Comparison of ENCODE assay signal across 19 mouse cellular contexts in the genomic region with DNA sequence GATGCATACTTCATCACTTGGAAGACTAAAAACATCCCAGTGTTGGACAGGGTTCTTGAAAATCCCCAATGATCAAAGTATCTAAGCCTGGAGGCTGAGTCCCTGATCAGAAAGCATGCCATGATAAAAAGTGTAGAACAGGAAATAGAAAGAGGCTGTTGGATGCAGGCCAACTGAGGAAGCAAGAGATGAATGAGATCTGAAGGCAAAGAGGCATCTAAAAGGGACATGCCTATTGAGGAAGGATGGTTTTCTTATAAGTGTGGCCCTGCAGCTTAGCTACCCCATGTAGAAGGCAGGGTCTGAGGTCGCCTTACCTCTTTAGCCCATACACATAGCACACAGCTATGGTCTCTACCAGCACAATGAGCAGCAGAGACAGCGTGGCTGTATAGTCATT.
"Had no signal": no experiment of that assay in that cellular context is flagged by ENCODE, and none has a peak within 500 bp of the region (broad histone marks: within the 10 kb centered on the region; RNA-seq: fewer than 3 reads in every experiment).

No protein-coding gene starts in this region.

- H3K4me2 ChIP-seq: limb, embryonic 13.5 days; liver, embryonic 12.5 days; liver, embryonic 15.5 days; midbrain, embryonic 12.5 days; midbrain, embryonic 15.5 days; neural tube, embryonic 12.5 days; neural tube, embryonic 15.5 days; stomach, embryonic 15.5 days had no signal

- H3K36me3 ChIP-seq: midbrain, embryonic 12.5 days; stomach, embryonic 15.5 days had no signal

- DNase-seq: kidney, adult 2 months; kidney, postnatal 14 days; kidney, postnatal 4 days; liver; lung, adult 18-20 months; lung, postnatal 14 days; right cerebral cortex, postnatal 25 days; spleen, adult 18-20 months; thymus, postnatal 36 days had no signal

- H3K27me3 ChIP-seq: limb, embryonic 13.5 days; liver, embryonic 12.5 days; liver, embryonic 15.5 days; midbrain, embryonic 12.5 days; midbrain, embryonic 15.5 days; neural tube, embryonic 12.5 days; neural tube, embryonic 15.5 days; stomach, embryonic 15.5 days had no signal

- ATAC-seq: liver, embryonic 12.5 days; midbrain, embryonic 15.5 days had no signal

- H3K27ac ChIP-seq: limb, embryonic 10.5 days; limb, embryonic 13.5 days; liver, embryonic 12.5 days; liver, embryonic 15.5 days; macrophage; midbrain, embryonic 12.5 days; midbrain, embryonic 15.5 days; neural tube, embryonic 12.5 days; neural tube, embryonic 15.5 days; stomach, embryonic 15.5 days had no signal

- H3K4me3 ChIP-seq: limb, embryonic 10.5 days; limb, embryonic 13.5 days; liver, embryonic 12.5 days; liver, embryonic 15.5 days; midbrain, embryonic 12.5 days; midbrain, embryonic 15.5 days; neural tube, embryonic 12.5 days; neural tube, embryonic 15.5 days; stomach, embryonic 15.5 days had no signal

- H3K4me1 ChIP-seq: limb, embryonic 10.5 days; limb, embryonic 13.5 days; liver, embryonic 12.5 days; liver, embryonic 15.5 days; midbrain, embryonic 12.5 days; midbrain, embryonic 15.5 days; neural tube, embryonic 12.5 days; neural tube, embryonic 15.5 days; stomach, embryonic 15.5 days had no signal

- H3K9ac ChIP-seq: limb, embryonic 13.5 days; liver, embryonic 12.5 days; liver, embryonic 15.5 days; midbrain, embryonic 12.5 days; midbrain, embryonic 15.5 days; neural tube, embryonic 12.5 days; neural tube, embryonic 15.5 days; stomach, embryonic 15.5 days had no signal

- H3K9me3 ChIP-seq: limb, embryonic 10.5 days; limb, embryonic 13.5 days; liver, embryonic 12.5 days; liver, embryonic 15.5 days; midbrain, embryonic 12.5 days; midbrain, embryonic 15.5 days; neural tube, embryonic 12.5 days; neural tube, embryonic 15.5 days; stomach, embryonic 15.5 days had no signal
